Mouse (Mus musculus) urinary bladder, postnatal 10 days (tissue): ENCODE data around the gene Ntn5.

Experiments used
- DNase-seq: peaks from one replicate; pipeline ENCODE4 v3.0.0; 2022; ENCODE audit warnings: low spot score

Ntn5 gene

GRCm38 (mm10) chr7:45725713-45726112 is 41.9 kb downstream of the Ntn5 start, which contains the start of gene Spaca4:
Spaca4 (minus strand) TSS chr7:45725813.
- DNase-seq, result no peak

GRCm38 (mm10) chr7:45726419-45726818 is 42.6 kb downstream of the Ntn5 start:
- no peak for DNase-seq

- DNase-seq, result no peak
Measured at GRCm38 (mm10) chr7:45727625-45728024, 43.8 kb downstream of the Ntn5 start.

GRCm38 (mm10) chr7:45730727-45731431 is 47.1 kb downstream of the Ntn5 start:
- DNase-seq, result no peak

- no peak for DNase-seq
Measured at GRCm38 (mm10) chr7:45733477-45733876, 49.7 kb downstream of the Ntn5 start.

GRCm38 (mm10) chr7:45739162-45739763 is 55.4 kb downstream of the Ntn5 start:
- no peak for DNase-seq

GRCm38 (mm10) chr7:45739820-45740219 is 56.0 kb downstream of the Ntn5 start:
- no peak for DNase-seq

GRCm38 (mm10) chr7:45741308-45741707 is 57.5 kb downstream of the Ntn5 start:
- DNase-seq, result no peak

GRCm38 (mm10) chr7:45741777-45742176 is 58.0 kb downstream of the Ntn5 start:
- DNase-seq, result no peak

- no peak for DNase-seq
Measured at GRCm38 (mm10) chr7:45742338-45742737, 58.5 kb downstream of the Ntn5 start.
